Mouse (Mus musculus) stomach, embryonic 16.5 days (tissue): ENCODE results near the gene Jph3. TPM values are rescaled to one million over a fixed set of nuclear protein-coding genes. Genes with fewer than 3 reads are reported as not detected.

Source experiments
- ATAC-seq: fragments of 200-750 bp; cut with Nextera tagmentation; 2 replicates; pipeline ENCODE4 v1.8.0; 2017; ENCODE audit warnings: moderate number of reproducible peaks, moderate TSS enrichment; ENCODE audit not compliant: insufficient read depth, low FRiP score
- H3K27ac ChIP-seq: fragments of 300-500 bp; sonication (generic); 2 replicates; pipeline ENCODE4 v1.5.1; 2014; ENCODE audit warnings: low read length
- H3K27me3 ChIP-seq: fragments of 300-500 bp; sonication (generic); 2 replicates; pipeline ENCODE4 v1.6.1; 2014; ENCODE audit warnings: low read length, control low read depth, mixed read lengths; ENCODE audit not compliant: control insufficient read depth, insufficient read depth
- H3K36me3 ChIP-seq: fragments of 300-500 bp; sonication (generic); 2 replicates; pipeline ENCODE4 v1.6.1; 2014; ENCODE audit warnings: low read length; ENCODE audit not compliant: control insufficient read depth, insufficient read depth
- H3K4me1 ChIP-seq: fragments of 300-500 bp; sonication (generic); 2 replicates; pipeline ENCODE4 v1.6.1; 2014; ENCODE audit warnings: low read length, control low read depth, mixed read lengths; ENCODE audit not compliant: control insufficient read depth, insufficient read depth
- H3K4me2 ChIP-seq: fragments of 300-500 bp; sonication (generic); 2 replicates; pipeline ENCODE4 v1.6.1; 2014; ENCODE audit warnings: low read depth, low read length, mixed read lengths
- H3K4me3 ChIP-seq: fragments of 300-500 bp; sonication (generic); replicated peaks from 2 replicates; pipeline ENCODE4 v1.5.1; 2014; ENCODE audit warnings: mild to moderate bottlenecking, low read length
- H3K9ac ChIP-seq: fragments of 300-500 bp; sonication (generic); 2 replicates; pipeline ENCODE4 v1.6.1; 2014; ENCODE audit warnings: low read length
- H3K9me3 ChIP-seq: fragments of 300-500 bp; sonication (generic); replicated peaks from 2 replicates; pipeline ENCODE4 v1.6.1; 2016; ENCODE audit warnings: low read length, control low read depth; ENCODE audit not compliant: control insufficient read depth
- WGBS: fragments of 180-500 bp; shearing (Covaris S2); extraction: QIAGEN DNeasy Blood & Tissue Kit; methylation state at CpG from one replicate; pipeline ENCODE4 v1.1.7; 2014; 5-methylcytosine and 5-hydroxymethylcytosine counted together
- polyA plus RNA-seq: library from polyadenylated mRNA; unstranded; fragments of >200 nt; fragmentation: Nextera tagmentation; extraction: Ambion mirVana; gene quantifications from 2 replicates; pipeline ENCODE4 v1.2.1, GENCODE M21; 2015

The Jph3 gene
- 2.0 and 2.7 TPM in 2 replicates for polyA plus RNA-seq

DNA sequence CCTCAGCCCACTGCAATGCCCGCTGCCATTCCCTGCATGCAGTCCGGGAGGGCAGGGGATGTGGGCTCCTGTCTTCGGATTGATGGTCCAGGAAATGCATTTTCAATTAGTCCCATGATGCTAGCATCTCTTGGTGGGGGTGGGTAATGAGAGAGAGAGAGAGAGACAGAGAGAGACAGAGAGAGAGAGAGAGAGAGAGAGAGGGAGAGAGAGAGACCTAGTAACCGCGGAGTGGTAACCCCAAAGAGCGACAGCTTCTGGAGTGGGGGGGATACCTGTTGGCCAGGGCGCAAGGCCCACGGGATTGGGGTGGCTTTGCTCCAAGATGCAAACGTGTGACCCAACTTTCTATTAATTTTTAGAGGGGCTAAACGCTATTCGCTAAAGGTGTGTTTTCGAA lies at the start of gene Jph3:
Gene Jph3, plus strand, starts transcription at position 301 of the 400 bp plus-strand sequence.
- Histone ChIP-seq H3K27ac (no peak within 1 kb of the TSS), H3K36me3 (no peaks in the 10 kb centered on the region), H3K9ac (peak within 1 kb of the TSS; percentile 31; the same call in 1 of the 2 replicates), H3K9me3 (peaks cover 6% of the 10 kb centered on the region; the same call in 1 of the 2 replicates), H3K27me3 (peaks cover 66% of the 10 kb centered on the region), H3K4me3 (peak within 1 kb of the TSS; percentile 50), H3K4me2 (peak within 1 kb of the TSS; percentile 69), H3K4me1 (no peaks in the 10 kb centered on the region; the same call in 1 of the 2 replicates)
- ATAC-seq, result no peak
- WGBS, result 9% methylated on average over 12 of the region's 12 CpGs

DNA sequence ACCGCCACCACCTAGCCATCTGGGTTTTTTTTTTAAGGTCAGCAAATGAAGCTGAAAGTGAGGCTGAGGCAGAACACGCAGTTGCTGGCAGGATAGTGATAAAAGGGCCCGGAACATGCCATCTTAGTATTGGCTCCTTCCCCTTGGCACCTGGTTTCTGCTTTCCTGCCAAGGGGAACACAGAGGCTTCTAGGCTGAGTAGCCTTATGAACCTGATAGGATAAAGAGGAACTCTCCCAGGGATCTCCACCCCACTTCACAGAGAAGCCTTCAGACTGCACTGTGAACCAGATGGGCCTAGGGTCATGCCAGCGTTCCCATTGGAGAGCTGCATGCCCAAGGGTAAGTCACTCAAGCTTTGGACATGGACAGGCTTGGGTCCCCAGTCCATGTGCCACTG lies 48.5 kb upstream of the Jph3 start:
- no peaks in the 10 kb centered on the region for H3K4me1 ChIP-seq
- no peak overlapping the region for H3K4me3 ChIP-seq
- WGBS, result 84% methylated on average over 4 of the region's 4 CpGs
- H3K4me2 ChIP-seq, result no peak overlapping the region
- no peaks in the 10 kb centered on the region for H3K9me3 ChIP-seq
- H3K27me3 ChIP-seq, result no peaks in the 10 kb centered on the region
- no peaks in the 10 kb centered on the region for H3K36me3 ChIP-seq
- H3K9ac ChIP-seq, result no peak overlapping the region
- ATAC-seq, result no peak
- no peak overlapping the region for H3K27ac ChIP-seq

DNA sequence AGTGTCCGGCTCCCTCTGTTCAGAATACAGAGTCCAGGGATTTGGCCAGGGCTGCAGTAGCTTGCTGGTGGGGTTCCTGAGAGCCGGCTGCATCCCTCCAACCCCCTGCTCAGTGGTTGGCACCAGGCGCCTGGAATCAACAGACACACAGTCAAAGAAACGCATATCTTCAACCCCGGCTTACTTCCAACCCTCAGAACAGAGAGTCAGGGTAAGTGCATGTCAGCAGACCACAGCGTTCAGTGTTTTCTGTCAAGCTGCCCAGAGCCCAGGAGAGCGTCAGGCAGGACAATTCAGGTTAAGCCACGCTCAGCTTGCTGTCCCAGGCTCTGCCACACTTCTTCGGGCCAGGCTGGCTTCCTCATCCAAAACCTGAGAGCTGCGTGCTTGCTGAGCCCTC lies 48.0 kb upstream of the Jph3 start:
- no peaks in the 10 kb centered on the region for H3K9me3 ChIP-seq
- no peak overlapping the region for H3K27ac ChIP-seq
- H3K9ac ChIP-seq, result no peak overlapping the region
- H3K4me1 ChIP-seq, result no peaks in the 10 kb centered on the region
- no peaks in the 10 kb centered on the region for H3K27me3 ChIP-seq
- H3K36me3 ChIP-seq, result no peaks in the 10 kb centered on the region
- no peak overlapping the region for H3K4me3 ChIP-seq
- no peak overlapping the region for H3K4me2 ChIP-seq
- 52% methylated on average over 10 of the region's 10 CpGs for WGBS
- no peak for ATAC-seq

DNA sequence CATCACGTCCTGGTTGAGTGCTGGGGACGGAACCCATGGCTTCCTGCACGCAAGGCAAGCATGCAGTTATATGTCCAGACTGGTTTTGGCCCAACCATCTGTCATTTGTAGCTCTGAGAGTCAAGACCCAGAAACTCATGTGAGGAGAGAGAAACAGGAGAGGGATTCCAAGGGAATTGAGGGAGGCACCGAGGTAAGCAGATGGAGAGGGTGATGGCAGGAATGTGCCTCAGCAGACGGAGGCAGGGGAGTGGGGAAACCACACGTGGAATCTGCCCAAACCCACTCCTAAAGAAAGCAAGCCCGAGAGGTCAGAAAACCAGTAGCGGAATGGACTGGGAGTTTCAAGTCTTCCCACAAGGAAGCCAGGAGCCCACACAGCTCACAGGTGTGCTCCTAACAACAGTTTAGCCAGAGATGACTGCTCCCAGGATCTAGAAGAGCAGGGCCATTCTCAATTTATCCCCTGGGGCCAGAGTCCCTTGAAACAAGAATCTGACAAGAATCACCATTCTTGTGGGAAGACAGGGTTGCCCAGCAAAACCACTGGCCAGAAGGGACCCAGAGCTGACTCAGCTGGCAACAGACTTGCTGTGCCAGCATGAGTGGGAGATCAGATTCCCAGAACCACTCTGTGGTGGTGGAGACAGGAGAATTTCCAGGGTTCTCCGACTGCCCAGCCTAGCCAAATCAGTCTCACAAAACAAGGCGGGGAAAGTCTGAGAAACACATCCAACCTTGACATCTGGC lies 46.2 kb upstream of the Jph3 start:
- Histone ChIP-seq H3K4me3 (no peak overlapping the region), H3K36me3 (no peaks in the 10 kb centered on the region), H3K27me3 (no peaks in the 10 kb centered on the region), H3K9me3 (no peaks in the 10 kb centered on the region), H3K4me1 (no peaks in the 10 kb centered on the region; the same call in 1 of the 2 replicates), H3K9ac (no peak overlapping the region), H3K4me2 (no peak overlapping the region), H3K27ac (no peak overlapping the region)
- WGBS, result 63% methylated on average over 10 of the region's 10 CpGs
- ATAC-seq, result no peak

DNA sequence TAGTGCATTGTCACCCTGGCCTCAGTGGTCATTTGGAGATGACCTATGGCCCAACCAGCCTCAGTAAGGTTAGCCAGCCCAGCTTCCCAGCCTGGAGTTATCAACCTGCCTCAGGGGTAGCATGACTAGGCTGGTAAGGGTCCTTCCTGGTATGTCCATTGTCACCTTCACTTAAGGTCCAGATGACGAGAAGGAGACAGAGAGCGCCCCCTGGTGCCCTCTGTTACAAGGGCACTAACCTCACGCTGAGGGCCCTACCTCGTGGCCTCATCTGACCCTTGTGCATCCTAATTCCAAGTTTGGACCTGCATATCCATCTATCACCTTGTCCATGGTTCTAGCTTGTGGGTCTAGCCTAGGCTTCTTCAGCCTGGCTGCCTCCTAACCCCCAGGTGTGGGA lies 44.0 kb upstream of the Jph3 start:
- Histone ChIP-seq H3K9me3 (no peaks in the 10 kb centered on the region), H3K4me3 (no peak overlapping the region), H3K4me1 (no peaks in the 10 kb centered on the region; the same call in 1 of the 2 replicates), H3K9ac (no peak overlapping the region), H3K4me2 (no peak overlapping the region), H3K36me3 (no peaks in the 10 kb centered on the region), H3K27ac (no peak overlapping the region), H3K27me3 (no peaks in the 10 kb centered on the region)
- WGBS, result 23% methylated on average over 4 of the region's 4 CpGs
- no peak for ATAC-seq

DNA sequence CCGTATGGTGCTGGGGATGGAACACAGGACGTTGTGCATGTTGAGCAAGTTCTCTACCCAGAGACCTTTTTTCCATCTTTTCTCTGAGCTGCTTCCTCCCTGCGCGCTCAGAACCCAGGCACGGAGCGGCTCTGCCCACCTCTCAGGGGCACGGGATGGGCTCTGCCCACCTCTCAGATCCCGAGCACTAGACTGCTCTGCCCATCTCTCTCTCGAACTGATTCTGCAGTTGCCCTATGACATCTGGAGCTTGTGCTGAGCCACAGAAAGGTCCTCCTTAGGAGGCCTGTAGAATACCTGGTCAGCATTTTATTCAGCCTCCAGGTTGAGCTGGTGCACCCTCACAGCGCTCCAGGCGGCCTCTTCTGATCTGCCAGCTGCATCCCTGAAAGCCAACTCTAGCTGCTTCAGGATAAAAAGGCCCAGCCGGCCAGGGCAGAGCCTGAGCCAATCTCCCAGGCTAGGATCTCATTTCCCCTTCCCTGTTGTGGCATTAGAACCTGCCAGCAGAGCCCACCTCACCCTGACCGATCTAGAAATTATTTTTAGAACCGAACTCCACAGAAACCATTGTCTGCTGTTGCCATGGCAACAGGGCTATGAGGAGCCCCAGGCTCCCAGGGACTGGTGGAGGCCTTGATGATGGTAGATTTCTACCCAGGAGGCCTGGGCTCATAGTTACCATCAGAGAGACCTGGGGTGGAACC lies 41.8 kb upstream of the Jph3 start:
- 58% methylated on average over 14 of the region's 14 CpGs for WGBS

DNA sequence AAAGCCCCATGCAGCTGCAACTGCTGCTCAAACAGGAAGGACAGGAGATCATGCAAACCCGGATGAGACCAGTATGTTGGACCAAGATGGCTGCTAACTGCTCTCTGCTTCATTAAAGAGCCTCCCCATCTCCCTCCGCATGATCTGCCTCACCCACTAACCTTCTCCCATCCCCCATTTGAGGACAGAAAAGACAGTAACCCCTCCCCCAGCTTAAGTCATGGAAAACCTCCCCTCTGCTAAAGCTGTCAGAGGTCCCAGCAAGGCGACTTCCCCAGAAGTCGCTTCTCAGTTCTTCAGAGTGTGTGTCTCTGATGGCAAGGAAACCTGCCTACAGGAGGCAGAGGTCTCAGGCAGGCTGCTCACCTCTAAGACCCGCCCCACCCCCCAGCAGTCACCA lies 40.9 kb upstream of the Jph3 start:
- Histone ChIP-seq H3K4me3 (no peak overlapping the region), H3K27ac (no peak overlapping the region), H3K4me2 (no peak overlapping the region), H3K27me3 (no peaks in the 10 kb centered on the region), H3K9ac (no peak overlapping the region), H3K9me3 (no peaks in the 10 kb centered on the region), H3K4me1 (no peaks in the 10 kb centered on the region; the same call in 1 of the 2 replicates), H3K36me3 (no peaks in the 10 kb centered on the region)
- no peak for ATAC-seq
- 41% methylated on average over 5 of the region's 5 CpGs for WGBS

More for the DNA sequence above, 41.8 kb upstream of the Jph3 start:
- H3K36me3 ChIP-seq, result no peaks in the 10 kb centered on the region
- H3K27me3 ChIP-seq, result no peaks in the 10 kb centered on the region
- H3K4me2 ChIP-seq, result no peak overlapping the region
- H3K9ac ChIP-seq, result no peak overlapping the region
- H3K4me3 ChIP-seq, result no peak overlapping the region
- H3K4me1 ChIP-seq, result no peaks in the 10 kb centered on the region; the same call in 1 of the 2 replicates
- no peaks in the 10 kb centered on the region for H3K9me3 ChIP-seq
- no peak for ATAC-seq
- H3K27ac ChIP-seq, result no peak overlapping the region

DNA sequence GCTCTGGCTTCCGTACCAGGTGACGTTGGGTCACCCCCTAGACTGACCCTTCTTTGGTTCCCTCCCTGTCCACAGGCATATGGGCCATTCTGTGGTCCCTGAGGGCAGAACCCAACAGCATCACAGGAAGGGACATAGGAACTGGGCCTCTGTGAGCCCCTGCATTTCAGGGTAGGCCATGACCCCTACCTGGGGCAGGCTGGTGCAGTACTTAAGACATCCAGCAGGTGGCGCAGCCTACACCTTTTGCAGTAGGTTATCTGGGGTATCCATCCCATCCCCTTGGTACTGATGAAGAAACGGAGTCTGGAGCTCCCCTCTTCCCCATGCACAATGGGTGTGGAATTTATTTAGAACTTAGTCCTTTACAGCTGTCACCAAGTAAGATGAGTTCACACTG lies 35.0 kb upstream of the Jph3 start:
- H3K9me3 ChIP-seq, result no peaks in the 10 kb centered on the region
- no peak overlapping the region for H3K27ac ChIP-seq
- no peak overlapping the region for H3K4me3 ChIP-seq
- no peak overlapping the region for H3K4me2 ChIP-seq
- H3K36me3 ChIP-seq, result no peaks in the 10 kb centered on the region
- H3K9ac ChIP-seq, result no peak overlapping the region
- H3K27me3 ChIP-seq, result no peaks in the 10 kb centered on the region
- peaks cover 10% of the 10 kb centered on the region for H3K4me1 ChIP-seq
- ATAC-seq, result no peak
- 58% methylated on average over 4 of the region's 4 CpGs for WGBS

DNA sequence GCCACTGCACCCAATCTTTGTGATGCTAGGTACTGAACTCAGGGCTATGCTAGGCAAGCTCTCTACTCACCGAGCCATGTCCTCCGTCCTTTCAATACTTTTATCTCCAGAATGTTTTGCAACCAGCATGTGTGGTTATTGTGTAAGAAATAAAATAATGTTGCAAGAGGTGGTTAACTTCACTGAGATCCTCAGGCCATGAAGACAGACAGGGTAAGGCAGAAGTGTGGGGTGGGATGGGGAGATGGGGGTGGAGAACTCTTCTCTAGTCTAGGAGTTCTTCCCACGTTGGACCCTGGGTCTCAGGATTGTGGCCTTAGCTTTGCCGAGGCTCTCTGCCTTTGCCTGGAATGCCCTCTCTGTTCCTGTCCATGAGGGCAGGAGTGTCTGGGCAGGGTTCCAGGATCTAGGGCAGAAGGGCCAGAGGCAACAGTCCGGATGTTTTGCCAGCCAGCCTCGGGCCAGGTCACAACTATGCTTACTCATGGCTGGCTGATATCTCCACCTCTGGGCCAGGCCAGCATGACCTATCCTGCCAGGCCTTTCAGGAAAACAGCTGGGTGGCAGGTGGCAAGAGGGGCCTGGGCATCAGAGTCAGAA lies 33.7 kb upstream of the Jph3 start:
- no peak overlapping the region for H3K4me2 ChIP-seq
- 79% methylated on average over 6 of the region's 6 CpGs for WGBS

More for the DNA sequence above, 33.7 kb upstream of the Jph3 start:
- Histone ChIP-seq H3K9me3 (no peaks in the 10 kb centered on the region), H3K4me3 (no peak overlapping the region), H3K4me1 (peaks cover 10% of the 10 kb centered on the region), H3K9ac (no peak overlapping the region), H3K27ac (no peak overlapping the region), H3K27me3 (no peaks in the 10 kb centered on the region), H3K36me3 (no peaks in the 10 kb centered on the region)
- ATAC-seq, result no peak
